Comparison of ENCODE assay signal across 7 mouse cellular contexts in the genomic region with DNA sequence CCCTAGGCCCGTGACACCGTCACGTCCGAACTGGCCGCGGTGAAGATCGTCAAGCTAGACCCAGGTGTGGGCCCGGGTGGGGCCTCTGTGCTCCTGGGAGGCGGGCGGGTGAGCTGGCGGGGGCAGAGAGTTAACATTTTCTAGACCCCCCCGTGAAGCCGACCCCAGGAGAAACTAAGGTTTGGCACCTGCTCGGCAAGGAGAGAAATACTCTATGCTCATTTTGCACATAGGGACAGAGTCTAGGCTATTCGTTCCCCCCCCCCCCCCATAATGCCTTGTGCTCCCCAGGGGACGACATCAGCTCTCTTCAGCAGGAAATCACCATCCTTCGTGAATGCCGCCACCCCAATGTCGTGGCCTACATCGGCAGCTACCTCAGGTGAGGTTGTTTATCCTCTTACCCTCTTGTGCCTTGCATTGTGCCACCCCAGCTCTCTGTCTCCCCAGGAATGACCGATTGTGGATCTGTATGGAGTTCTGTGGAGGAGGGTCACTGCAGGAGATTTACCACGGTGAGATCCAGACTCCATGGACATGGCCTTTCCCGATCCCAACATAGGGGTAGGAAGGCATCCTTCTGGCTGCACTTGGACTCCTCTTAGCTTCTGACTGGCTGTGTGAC. TPM values are rescaled to one million over a fixed set of nuclear protein-coding genes. Genes with fewer than 3 reads are reported as not detected.
DNase-seq lines count a peak whose midpoint lies in the region; ATAC-seq and TF ChIP-seq lines count a peak whose summit lies in the region.

No protein-coding gene starts in this region.

- no peak for TF ChIP-seq CTCF in lung, postnatal 0 days (IDR thresholded peaks at IDR 0.05)

- H3K27me3 ChIP-seq in lung, postnatal 0 days (replicated peaks; ENCODE audit: insufficient read depth, low read length) = no peaks in the 10 kb centered on the region
- no peaks in the 10 kb centered on the region for H3K27me3 ChIP-seq in forebrain, embryonic 11.5 days (ENCODE audit: control insufficient read depth, insufficient read depth, low read length)
- no peaks in the 10 kb centered on the region for H3K27me3 ChIP-seq in limb, embryonic 12.5 days
- no peaks in the 10 kb centered on the region for H3K27me3 ChIP-seq in stomach, embryonic 15.5 days (replicated peaks)

- TF ChIP-seq EP300 in lung, postnatal 0 days (IDR thresholded peaks at IDR 0.05) = no peak

- peak overlapping the region; percentile 70 for H3K4me3 ChIP-seq in lung, postnatal 0 days (ENCODE audit: low read depth, low read length)
- H3K4me3 ChIP-seq in forebrain, embryonic 11.5 days (ENCODE audit: low read depth, low read length) = peak overlapping the region; percentile 56
- peak overlapping the region; percentile 69 for H3K4me3 ChIP-seq in limb, embryonic 12.5 days (replicated peaks)
- H3K4me3 ChIP-seq in stomach, embryonic 15.5 days (replicated peaks) = peak overlapping the region; percentile 74

- H3K9me3 ChIP-seq in lung, postnatal 0 days (ENCODE audit: low read length) = no peaks in the 10 kb centered on the region
- H3K9me3 ChIP-seq in forebrain, embryonic 11.5 days (ENCODE audit: control insufficient read depth, low read length) = no peaks in the 10 kb centered on the region
- no peaks in the 10 kb centered on the region for H3K9me3 ChIP-seq in limb, embryonic 12.5 days
- H3K9me3 ChIP-seq in stomach, embryonic 15.5 days = no peaks in the 10 kb centered on the region

- WGBS in lung, postnatal 0 days = 7% methylated on average over 23 of the region's 23 CpGs
- 11% methylated on average over 23 of the region's 23 CpGs for WGBS in forebrain, embryonic 11.5 days
- WGBS in limb, embryonic 12.5 days = 16% methylated on average over 22 of the region's 23 CpGs
- 11% methylated on average over 23 of the region's 23 CpGs for WGBS in stomach, embryonic 15.5 days

- H3K36me3 ChIP-seq in lung, postnatal 0 days (ENCODE audit: insufficient read depth, low read length) = peaks cover 28% of the 10 kb centered on the region; the same call in 1 of the 2 replicates
- H3K36me3 ChIP-seq in forebrain, embryonic 11.5 days (ENCODE audit: control insufficient read depth, insufficient read depth, low read length) = peaks cover 4% of the 10 kb centered on the region; the same call in 1 of the 2 replicates
- peaks cover 79% of the 10 kb centered on the region for H3K36me3 ChIP-seq in limb, embryonic 12.5 days
- H3K36me3 ChIP-seq in stomach, embryonic 15.5 days = peaks cover 29% of the 10 kb centered on the region

- peak overlapping the region; percentile 96 for H3K4me2 ChIP-seq in lung, postnatal 0 days (replicated peaks; ENCODE audit: low read depth, low read length)
- H3K4me2 ChIP-seq in forebrain, embryonic 11.5 days (ENCODE audit: low read depth, low read length, severe bottlenecking) = peak overlapping the region; percentile 96
- H3K4me2 ChIP-seq in limb, embryonic 12.5 days = peak overlapping the region; percentile 91
- H3K4me2 ChIP-seq in stomach, embryonic 15.5 days = peak overlapping the region; percentile 95

- ATAC-seq in lung, postnatal 0 days = no peak
- no peak for ATAC-seq in forebrain, embryonic 11.5 days (replicated peaks; ENCODE audit: low FRiP score)
- peak; percentile 4; the same call in 1 of the 2 replicates for ATAC-seq in limb, embryonic 12.5 days (ENCODE audit: insufficient number of reproducible peaks, insufficient read depth, low FRiP score, low TSS enrichment, low read depth)
- no peak; the same call in 1 of the 2 replicates for ATAC-seq in stomach, embryonic 15.5 days (ENCODE audit: insufficient read depth, low FRiP score, low read depth)

- peak overlapping the region; percentile 66 for H3K27ac ChIP-seq in lung, postnatal 0 days (ENCODE audit: low read length)
- H3K27ac ChIP-seq in forebrain, embryonic 11.5 days (ENCODE audit: low read depth, low read length) = no peak overlapping the region
- H3K27ac ChIP-seq in limb, embryonic 12.5 days = no peak overlapping the region
- peak overlapping the region; percentile 48; the same call in 1 of the 2 replicates for H3K27ac ChIP-seq in stomach, embryonic 15.5 days

- H3K4me1 ChIP-seq in lung, postnatal 0 days (ENCODE audit: insufficient read depth, low read depth, low read length) = peaks cover 10% of the 10 kb centered on the region; the same call in 1 of the 2 replicates
- peaks cover 3% of the 10 kb centered on the region for H3K4me1 ChIP-seq in forebrain, embryonic 11.5 days (replicated peaks; ENCODE audit: control insufficient read depth, insufficient read depth, low read length)
- peaks cover 26% of the 10 kb centered on the region for H3K4me1 ChIP-seq in limb, embryonic 12.5 days (replicated peaks)
- peaks cover 33% of the 10 kb centered on the region for H3K4me1 ChIP-seq in stomach, embryonic 15.5 days

- H3K9ac ChIP-seq in lung, postnatal 0 days (replicated peaks; ENCODE audit: low read depth) = peak overlapping the region; percentile 60
- peak overlapping the region; percentile 64 for H3K9ac ChIP-seq in forebrain, embryonic 11.5 days (ENCODE audit: low read length)
- H3K9ac ChIP-seq in limb, embryonic 12.5 days (replicated peaks) = peak overlapping the region; percentile 77
- peak overlapping the region; percentile 63 for H3K9ac ChIP-seq in stomach, embryonic 15.5 days

- DNase-seq in lung, postnatal 0 days (ENCODE audit: low spot score) = no peak
- DNase-seq in lung, postnatal 14 days = no peak
- DNase-seq in forebrain, embryonic 11.5 days (ENCODE audit: low spot score) = no peak
- no peak for DNase-seq in frontal cortex, postnatal 10 days (ENCODE audit: low spot score in 2 of 2)
- no peak for DNase-seq in cerebellum, postnatal 10 days

RNA-seq across cellular contexts. Expression of gene Map4k2, which starts 0.6 kb away (rescaled TPM):
- 22.5 and 25.0 TPM in 2 replicates for polyA plus RNA-seq in lung, postnatal 0 days (2015; fragmentation: Nextera tagmentation; extraction: Ambion mirVana)
- 11.8 and 13.7 TPM in 2 replicates for polyA plus RNA-seq in forebrain, embryonic 11.5 days (2014; fragmentation: Nextera tagmentation; extraction: Ambion mirVana)
- polyA plus RNA-seq in limb, embryonic 12.5 days (2016; fragmentation: Nextera tagmentation; extraction: Ambion mirVana) = 13.5 and 13.6 TPM in 2 replicates
- polyA plus RNA-seq in stomach, embryonic 15.5 days (2015; fragmentation: Nextera tagmentation; extraction: Ambion mirVana) = 11.4 and 13.8 TPM in 2 replicates

RNA-seq across cellular contexts. Expression of gene Men1, which starts 6.8 kb away (rescaled TPM):
- 42.1 and 42.7 TPM in 2 replicates for polyA plus RNA-seq in lung, postnatal 0 days (2015; fragmentation: Nextera tagmentation; extraction: Ambion mirVana)
- 83.5 and 97.8 TPM in 2 replicates for polyA plus RNA-seq in forebrain, embryonic 11.5 days (2014; fragmentation: Nextera tagmentation; extraction: Ambion mirVana)
- 103 and 107 TPM in 2 replicates for polyA plus RNA-seq in limb, embryonic 12.5 days (2016; fragmentation: Nextera tagmentation; extraction: Ambion mirVana)
- 70.2 and 74.3 TPM in 2 replicates for polyA plus RNA-seq in stomach, embryonic 15.5 days (2015; fragmentation: Nextera tagmentation; extraction: Ambion mirVana)

RNA-seq across cellular contexts. Expression of gene Sf1, which starts 21.9 kb away (rescaled TPM):
- 48.1 and 49.5 TPM in 2 replicates for polyA plus RNA-seq in lung, postnatal 0 days (2015; fragmentation: Nextera tagmentation; extraction: Ambion mirVana)
- polyA plus RNA-seq in forebrain, embryonic 11.5 days (2014; fragmentation: Nextera tagmentation; extraction: Ambion mirVana) = 275 and 283 TPM in 2 replicates
- 164 and 171 TPM in 2 replicates for polyA plus RNA-seq in limb, embryonic 12.5 days (2016; fragmentation: Nextera tagmentation; extraction: Ambion mirVana)
- 104 and 127 TPM in 2 replicates for polyA plus RNA-seq in stomach, embryonic 15.5 days (2015; fragmentation: Nextera tagmentation; extraction: Ambion mirVana)

RNA-seq across cellular contexts. Expression of gene Cdc42bpg, which starts 35.3 kb away (rescaled TPM):
- 2.8 and 3.2 TPM in 2 replicates for polyA plus RNA-seq in lung, postnatal 0 days (2015; fragmentation: Nextera tagmentation; extraction: Ambion mirVana)
- polyA plus RNA-seq in forebrain, embryonic 11.5 days (2014; fragmentation: Nextera tagmentation; extraction: Ambion mirVana) = 0.55 TPM in 2 replicates
- polyA plus RNA-seq in limb, embryonic 12.5 days (2016; fragmentation: Nextera tagmentation; extraction: Ambion mirVana) = 0.69 and 0.96 TPM in 2 replicates
- 1.3 and 1.5 TPM in 2 replicates for polyA plus RNA-seq in stomach, embryonic 15.5 days (2015; fragmentation: Nextera tagmentation; extraction: Ambion mirVana)

RNA-seq across cellular contexts. Expression of gene Pygm, which starts 42.6 kb away (rescaled TPM):
- 20.5 and 32.1 TPM in 2 replicates for polyA plus RNA-seq in lung, postnatal 0 days (2015; fragmentation: Nextera tagmentation; extraction: Ambion mirVana)
- 1.2 TPM in 2 replicates for polyA plus RNA-seq in forebrain, embryonic 11.5 days (2014; fragmentation: Nextera tagmentation; extraction: Ambion mirVana)
- 6.3 and 6.5 TPM in 2 replicates for polyA plus RNA-seq in limb, embryonic 12.5 days (2016; fragmentation: Nextera tagmentation; extraction: Ambion mirVana)
- polyA plus RNA-seq in stomach, embryonic 15.5 days (2015; fragmentation: Nextera tagmentation; extraction: Ambion mirVana) = 10.3 and 12.8 TPM in 2 replicates

Comparison
In these comparisons a context has a peak if more than half of its experiments do, and no peak if none do; other contexts are left out.
1. H3K27ac ChIP-seq: peak in lung, postnatal 0 days (single experiment) and stomach, embryonic 15.5 days (single experiment); none in forebrain, embryonic 11.5 days (single experiment) and limb, embryonic 12.5 days (single experiment).
2. Peak in every context shown above with its lines, with median percentiles within 50 percentile points of each other: H3K4me2 ChIP-seq, H3K4me3 ChIP-seq and H3K9ac ChIP-seq.